Mouse (Mus musculus) heart, embryonic 14.5 days (tissue): ENCODE results near the gene Hdac7. TPM values are rescaled to one million over a fixed set of nuclear protein-coding genes. Genes with fewer than 3 reads are reported as not detected.

ENCODE experiments used
- ATAC-seq: fragments of 200-750 bp; cut with Nextera tagmentation; 2 replicates; pipeline ENCODE4 v1.8.0; 2017; ENCODE audit warnings: low read depth, moderate TSS enrichment; ENCODE audit not compliant: insufficient number of reproducible peaks, insufficient read depth, low FRiP score
- H3K27ac ChIP-seq, 2 experiments: fragments of 200-500 bp in 1 of 2; fragments of 300-500 bp in 1 of 2; sonication (generic) in 1 of 2; replicated peaks in 1 of 2; 2 replicates each; pipeline ENCODE4 v1.5.1; 2012 to 2014; ENCODE audit warnings: low read depth in 2 of 2, low read length in 2 of 2, control low read depth in 1 of 2, mild to moderate bottlenecking in 1 of 2, mixed read lengths in 1 of 2; ENCODE audit not compliant: control insufficient read depth in 1 of 2, insufficient read depth in 1 of 2
- H3K27me3 ChIP-seq: fragments of 300-500 bp; sonication (generic); 2 replicates; pipeline ENCODE4 v1.6.1; 2014; ENCODE audit warnings: mild to moderate bottlenecking, low read length, control low read depth; ENCODE audit not compliant: control insufficient read depth, insufficient read depth
- H3K36me3 ChIP-seq: fragments of 300-500 bp; sonication (generic); 2 replicates; pipeline ENCODE4 v1.6.1; 2014; ENCODE audit warnings: mild to moderate bottlenecking, control low read depth, low read length, mixed read lengths; ENCODE audit not compliant: control insufficient read depth, insufficient read depth
- H3K4me1 ChIP-seq, 2 experiments: fragments of 200-500 bp in 1 of 2; fragments of 300-500 bp in 1 of 2; sonication (generic) in 1 of 2; 2 replicates each; pipeline ENCODE4 v1.6.1; 2012 to 2014; ENCODE audit warnings: low read length in 2 of 2, control low read depth in 1 of 2, mixed read lengths in 1 of 2; ENCODE audit not compliant: control insufficient read depth in 2 of 2, insufficient read depth in 2 of 2
- H3K4me2 ChIP-seq: fragments of 300-500 bp; sonication (generic); 2 replicates; pipeline ENCODE4 v1.6.1; 2014; ENCODE audit warnings: mild to moderate bottlenecking, low read length
- H3K4me3 ChIP-seq, 2 experiments: fragments of 200-500 bp in 1 of 2; fragments of 300-500 bp in 1 of 2; sonication (generic) in 1 of 2; 2 replicates each; pipeline ENCODE4 v1.5.1; 2012 to 2014; ENCODE audit warnings: low read length in 2 of 2, mild to moderate bottlenecking in 2 of 2, control low read depth in 1 of 2, low read depth in 1 of 2, moderate library complexity in 1 of 2; ENCODE audit not compliant: control insufficient read depth in 1 of 2, insufficient read depth in 1 of 2
- H3K9ac ChIP-seq: fragments of 300-500 bp; sonication (generic); 2 replicates; pipeline ENCODE4 v1.6.1; 2014; ENCODE audit warnings: mild to moderate bottlenecking, low read length
- H3K9me3 ChIP-seq: fragments of 300-500 bp; sonication (generic); 2 replicates; pipeline ENCODE4 v1.6.1; 2016; ENCODE audit warnings: low read length, control low read depth; ENCODE audit not compliant: control insufficient read depth
- WGBS: fragments of 180-500 bp; shearing (Covaris S2); extraction: QIAGEN DNeasy Blood & Tissue Kit; methylation state at CpG from one replicate; pipeline ENCODE4 v1.1.7; 2014; 5-methylcytosine and 5-hydroxymethylcytosine counted together
- polyA plus RNA-seq: library from polyadenylated mRNA; unstranded; fragments of >200 nt; fragmentation: Nextera tagmentation; extraction: Ambion mirVana; gene quantifications from 2 replicates; pipeline ENCODE4 v1.2.1, GENCODE M21; 2014

The Hdac7 gene
- polyA plus RNA-seq, 1 experiment from 2014 or later: 25.7 TPM

DNA sequence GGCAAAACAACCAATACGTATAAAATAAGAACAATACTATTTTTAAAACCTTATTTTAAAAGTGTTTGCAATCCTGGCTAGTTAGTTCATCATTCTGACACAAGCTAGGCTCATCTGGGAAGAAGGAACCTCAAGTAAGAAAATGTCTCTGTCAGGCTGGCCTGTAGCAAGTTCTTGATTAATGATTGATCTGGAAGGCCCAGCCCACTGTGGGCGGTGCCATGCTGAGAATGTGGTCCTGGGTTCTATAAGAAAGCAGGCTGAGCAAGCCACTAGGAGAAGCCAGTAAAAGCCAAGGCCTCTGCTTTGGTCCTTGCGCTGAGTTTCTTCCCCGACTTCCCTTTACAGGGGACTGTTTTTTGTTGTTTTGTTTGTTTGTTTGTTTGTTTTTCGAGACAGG, 91.8 kb downstream of the Hdac7 start:
- H3K4me2 ChIP-seq: no peak overlapping the region
- no peak overlapping the region for H3K9ac ChIP-seq
- H3K27ac ChIP-seq: no peak overlapping the region
- H3K4me1 ChIP-seq: peaks cover 53 to 65% of the 10 kb centered on the region in 2 experiments
- peaks cover 13% of the 10 kb centered on the region for H3K36me3 ChIP-seq
- no peaks in the 10 kb centered on the region for H3K9me3 ChIP-seq
- 91% methylated on average over 5 of the region's 5 CpGs for WGBS
- H3K4me3 ChIP-seq: no peak overlapping the region
- H3K27me3 ChIP-seq: no peaks in the 10 kb centered on the region
- ATAC-seq: no peak

DNA sequence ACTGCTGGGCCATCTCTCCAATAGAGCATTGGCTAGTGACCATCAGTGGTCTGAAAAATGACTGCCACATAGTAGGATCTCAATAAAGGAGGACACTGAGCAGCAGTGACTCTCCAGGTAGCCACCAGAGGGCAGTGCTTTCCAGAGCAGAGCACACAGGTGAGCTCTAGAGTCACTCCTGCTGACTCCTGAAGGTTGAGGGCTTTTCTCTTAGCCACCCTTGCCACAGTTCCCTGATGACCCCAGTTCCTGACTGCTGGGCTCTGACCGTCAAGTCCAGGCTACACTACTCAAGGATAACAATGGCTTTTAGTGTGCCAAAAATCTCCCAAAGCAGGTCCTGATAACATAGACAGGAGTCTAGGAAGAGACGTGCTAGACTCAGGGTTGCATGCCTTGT, 92.6 kb downstream of the Hdac7 start:
- Histone ChIP-seq H3K4me1 (peaks cover 56 to 71% of the 10 kb centered on the region in 2 experiments), H3K9ac (no peak overlapping the region), H3K27me3 (no peaks in the 10 kb centered on the region), H3K9me3 (no peaks in the 10 kb centered on the region), H3K36me3 (peaks cover 17% of the 10 kb centered on the region), H3K4me2 (no peak overlapping the region), H3K27ac (no peak overlapping the region), H3K4me3 (no peak overlapping the region)
- 31% methylated on average over 2 of the region's 2 CpGs for WGBS
- no peak for ATAC-seq

DNA sequence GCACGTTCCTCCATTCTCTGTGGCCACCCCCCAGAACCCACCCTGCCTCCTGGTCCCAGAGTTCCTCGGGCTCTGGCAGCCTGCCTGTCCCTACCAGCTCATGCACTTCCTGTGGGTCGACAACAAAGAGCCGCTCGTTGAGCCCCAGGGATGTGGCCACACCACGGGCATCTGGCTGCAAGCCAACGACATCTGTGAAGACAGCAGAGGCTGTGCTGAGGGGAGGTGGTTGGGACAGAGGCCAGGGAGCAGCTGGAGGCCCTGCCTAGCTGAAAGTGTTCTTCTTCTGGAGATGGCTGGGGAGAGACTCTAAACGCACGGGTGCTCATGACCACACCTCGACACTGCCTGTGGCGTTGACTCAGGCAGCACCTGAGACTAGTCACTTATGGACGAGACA, 93.6 kb downstream of the Hdac7 start:
- H3K27ac ChIP-seq: peak overlapping the region; percentile 81 to 83
- H3K9me3 ChIP-seq: no peaks in the 10 kb centered on the region
- H3K4me1 ChIP-seq: peaks cover 56 to 74% of the 10 kb centered on the region in 2 experiments
- peak overlapping the region; percentile 33 for H3K4me2 ChIP-seq
- ATAC-seq: peak; percentile 86
- no peak overlapping the region for H3K4me3 ChIP-seq
- peak overlapping the region; percentile 56 for H3K9ac ChIP-seq
- H3K36me3 ChIP-seq: peaks cover 23% of the 10 kb centered on the region
- H3K27me3 ChIP-seq: no peaks in the 10 kb centered on the region
- WGBS: 6% methylated on average over 12 of the region's 12 CpGs

DNA sequence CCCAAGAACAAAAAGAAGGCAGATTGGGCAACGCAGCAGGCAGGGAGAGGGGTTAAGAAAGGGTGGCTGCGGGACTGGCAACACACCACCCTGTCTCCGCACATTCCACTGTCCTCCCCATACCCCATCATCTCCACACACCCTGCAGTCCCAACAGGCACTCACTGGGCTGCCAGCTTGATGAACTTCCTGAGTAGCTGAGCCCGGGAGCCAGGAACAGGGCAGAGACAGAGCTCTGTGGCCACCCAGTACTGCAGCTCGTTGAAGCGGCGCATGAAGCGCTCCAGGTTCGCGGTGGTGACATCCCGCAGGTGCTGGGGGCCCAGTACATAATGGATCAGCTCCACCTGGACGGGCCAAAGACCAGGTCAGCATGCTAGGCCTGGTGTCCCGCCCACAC, 94.5 kb downstream of the Hdac7 start:
- H3K9me3 ChIP-seq: no peaks in the 10 kb centered on the region
- H3K36me3 ChIP-seq: peaks cover 28% of the 10 kb centered on the region
- H3K9ac ChIP-seq: peak overlapping the region; percentile 56
- peaks cover 56 to 74% of the 10 kb centered on the region in 2 experiments for H3K4me1 ChIP-seq
- no peak overlapping the region for H3K4me3 ChIP-seq
- peak overlapping the region; percentile 33 for H3K4me2 ChIP-seq
- no peak for ATAC-seq
- H3K27ac ChIP-seq: peak overlapping the region; percentile 81 to 83; a peak in 3 of 4 replicates
- WGBS: 82% methylated on average over 13 of the region's 13 CpGs
- no peaks in the 10 kb centered on the region for H3K27me3 ChIP-seq

DNA sequence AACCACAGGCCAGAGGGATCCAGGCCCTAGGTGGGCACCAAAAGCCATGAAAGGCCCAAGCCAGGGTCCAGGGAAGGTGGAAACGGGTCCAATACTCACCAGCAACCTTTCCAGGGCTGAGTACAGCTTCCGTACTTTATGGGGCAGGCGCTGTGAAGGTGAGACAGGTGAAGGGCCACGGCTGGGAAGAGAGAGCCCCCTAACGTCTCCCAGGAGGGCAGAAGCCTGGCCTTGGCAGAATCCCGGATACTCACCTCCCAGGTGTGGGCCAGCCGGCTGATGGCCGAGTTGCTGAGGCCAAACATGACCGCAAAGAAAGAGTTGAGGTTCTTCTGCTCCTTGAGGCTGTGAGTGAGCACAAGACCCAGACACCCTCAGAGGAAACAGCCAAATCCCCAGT, 94.9 kb downstream of the Hdac7 start:
- H3K4me2 ChIP-seq: no peak overlapping the region
- no peak for ATAC-seq
- H3K9me3 ChIP-seq: no peaks in the 10 kb centered on the region
- H3K27me3 ChIP-seq: no peaks in the 10 kb centered on the region
- peaks cover 28% of the 10 kb centered on the region for H3K36me3 ChIP-seq
- no peak overlapping the region for H3K9ac ChIP-seq
- WGBS: 92% methylated on average over 9 of the region's 9 CpGs
- H3K4me3 ChIP-seq: no peak overlapping the region
- no peak overlapping the region for H3K27ac ChIP-seq
- H3K4me1 ChIP-seq: peaks cover 56 to 72% of the 10 kb centered on the region in 2 experiments

DNA sequence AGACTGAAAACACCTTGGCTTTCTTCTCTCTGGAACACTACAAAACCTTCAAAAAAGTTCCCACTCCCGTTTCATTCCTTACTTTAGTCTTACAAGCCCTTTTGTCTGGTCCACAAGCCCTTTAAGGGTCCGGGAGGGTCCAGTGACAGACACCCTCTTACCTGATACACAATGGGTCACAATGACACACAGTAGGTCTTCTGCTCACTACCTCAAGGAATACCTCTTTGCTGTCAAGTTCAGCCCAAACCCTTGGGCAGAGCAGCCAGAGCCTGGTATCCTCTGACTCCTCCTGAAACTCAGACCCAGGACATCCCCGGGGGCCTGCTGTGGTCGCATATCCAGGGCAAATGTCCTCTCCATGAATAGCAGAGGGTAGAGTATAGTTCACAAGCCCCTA, 95.3 kb downstream of the Hdac7 start:
- no peak for ATAC-seq
- no peaks in the 10 kb centered on the region for H3K27me3 ChIP-seq
- H3K27ac ChIP-seq: peak overlapping the region in 1 of 2 experiments; percentile 26; a peak in 1 of 4 replicates
- peaks cover 28% of the 10 kb centered on the region for H3K36me3 ChIP-seq
- no peak overlapping the region for H3K9ac ChIP-seq
- WGBS: 84% methylated on average over 4 of the region's 4 CpGs
- no peak overlapping the region for H3K4me3 ChIP-seq
- H3K4me2 ChIP-seq: no peak overlapping the region
- H3K4me1 ChIP-seq: peaks cover 54 to 67% of the 10 kb centered on the region in 2 experiments
- H3K9me3 ChIP-seq: no peaks in the 10 kb centered on the region

DNA sequence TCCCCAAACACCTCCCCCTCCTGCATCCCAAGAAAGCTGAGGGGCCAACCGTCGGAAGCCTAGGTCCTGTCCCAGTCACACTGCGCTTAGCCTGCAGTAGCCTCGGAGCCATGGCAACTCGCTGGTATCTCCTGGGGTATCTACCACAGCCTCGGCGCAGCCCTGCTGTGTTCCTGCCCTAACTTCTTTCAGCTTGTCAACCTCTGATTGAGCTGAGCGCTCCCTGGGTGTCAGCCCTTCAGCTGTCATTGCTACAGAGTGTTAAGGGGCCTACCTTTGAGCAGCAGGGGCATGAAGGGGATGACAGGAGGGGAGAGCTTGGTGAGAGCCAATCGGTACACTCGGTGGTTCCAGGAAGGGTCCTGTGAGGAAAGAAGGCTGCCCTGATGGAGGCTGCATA, 96.0 kb downstream of the Hdac7 start:
- Histone ChIP-seq H3K27ac (peak overlapping the region; percentile 26 to 53), H3K4me1 (peaks cover 51 to 64% of the 10 kb centered on the region in 2 experiments), H3K4me2 (no peak overlapping the region), H3K9ac (no peak overlapping the region), H3K27me3 (no peaks in the 10 kb centered on the region), H3K9me3 (no peaks in the 10 kb centered on the region), H3K4me3 (no peak overlapping the region), H3K36me3 (peaks cover 28% of the 10 kb centered on the region)
- peak; percentile 32 for ATAC-seq
- WGBS: 31% methylated on average over 10 of the region's 10 CpGs

DNA sequence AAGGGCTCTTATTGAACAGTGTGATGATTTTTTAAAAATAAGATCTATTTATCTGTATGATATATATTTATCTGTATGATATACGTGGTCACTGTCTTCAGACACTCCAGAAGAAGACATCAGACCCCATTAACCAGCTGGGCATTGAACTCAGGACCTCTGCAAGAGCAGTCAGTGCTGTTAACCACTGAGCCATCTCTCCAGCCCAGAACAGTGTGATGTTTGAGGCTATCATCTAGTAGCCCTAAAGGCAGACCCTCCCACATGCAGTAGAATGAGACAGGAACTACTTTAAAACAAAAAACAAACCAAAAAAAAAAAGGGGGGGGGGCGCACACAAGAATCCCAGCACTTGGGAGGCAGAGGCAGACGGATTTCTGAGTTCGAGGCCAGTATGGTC, 96.8 kb downstream of the Hdac7 start:
- no peak for ATAC-seq
- peaks cover 53 to 68% of the 10 kb centered on the region in 2 experiments for H3K4me1 ChIP-seq

More for the DNA sequence above, 96.8 kb downstream of the Hdac7 start:
- H3K4me3 ChIP-seq: no peak overlapping the region
- 95% methylated on average over 4 of the region's 4 CpGs for WGBS
- H3K27me3 ChIP-seq: no peaks in the 10 kb centered on the region
- no peaks in the 10 kb centered on the region for H3K9me3 ChIP-seq
- H3K4me2 ChIP-seq: no peak overlapping the region
- H3K27ac ChIP-seq: no peak overlapping the region
- no peak overlapping the region for H3K9ac ChIP-seq
- peaks cover 28% of the 10 kb centered on the region for H3K36me3 ChIP-seq
